Mouse (Mus musculus): Measurements from ENCODE around the gene Auts2.
"Not testable (repeated sequence)": the region's sequence is repeated elsewhere in the genome, so short reads cannot be mapped to it uniquely, and the experiment has no call there.

Gene Auts2

GRCm38 (mm10) chr5:132543118-132544071, at the start of gene Auts2:
Gene Auts2 (minus strand): TSS chr5:132543344.
- no peak for DNase-seq (ENCODE audit: low read depth, low spot score)

- no peak for DNase-seq (ENCODE audit: low read depth, low spot score)
Observed at GRCm38 (mm10) chr5:132591721-132592695, 48.9 kb upstream of the Auts2 start.

GRCm38 (mm10) chr5:132579774-132580173, 36.6 kb upstream of the Auts2 start:
- DNase-seq (ENCODE audit: low read depth, low spot score), result no peak

GRCm38 (mm10) chr5:132560771-132561170, 17.6 kb upstream of the Auts2 start:
- DNase-seq (ENCODE audit: low read depth, low spot score), result not testable (repeated sequence)

GRCm38 (mm10) chr5:132545761-132546160, 2.6 kb upstream of the Auts2 start:
- DNase-seq (ENCODE audit: low read depth, low spot score), result no peak

GRCm38 (mm10) chr5:132544176-132544995, 1.2 kb upstream of the Auts2 start:
- DNase-seq (ENCODE audit: low read depth, low spot score), result no peak

- DNase-seq (ENCODE audit: low read depth, low spot score), result no peak
Observed at GRCm38 (mm10) chr5:132542381-132543020, 643 bp downstream of the Auts2 start.

- no peak for DNase-seq (ENCODE audit: low read depth, low spot score)
Observed at GRCm38 (mm10) chr5:132541951-132542350, 1.2 kb downstream of the Auts2 start.

- DNase-seq (ENCODE audit: low read depth, low spot score), result no peak
Observed at GRCm38 (mm10) chr5:132541371-132541931, 1.7 kb downstream of the Auts2 start.

- DNase-seq (ENCODE audit: low read depth, low spot score), result no peak
Observed at GRCm38 (mm10) chr5:132540841-132541311, 2.3 kb downstream of the Auts2 start.

- no peak for DNase-seq (ENCODE audit: low read depth, low spot score)
Observed at GRCm38 (mm10) chr5:132537475-132537874, 5.7 kb downstream of the Auts2 start.

- no peak for DNase-seq (ENCODE audit: low read depth, low spot score)
Observed at GRCm38 (mm10) chr5:132526395-132526794, 16.7 kb downstream of the Auts2 start.

- DNase-seq (ENCODE audit: low read depth, low spot score), result no peak
Observed at GRCm38 (mm10) chr5:132521358-132521873, 21.7 kb downstream of the Auts2 start.

- no peak for DNase-seq (ENCODE audit: low read depth, low spot score)
Observed at GRCm38 (mm10) chr5:132517879-132518278, 25.3 kb downstream of the Auts2 start.

- no peak for DNase-seq (ENCODE audit: low read depth, low spot score)
Observed at GRCm38 (mm10) chr5:132514521-132514920, 28.6 kb downstream of the Auts2 start.

- DNase-seq (ENCODE audit: low read depth, low spot score), result no peak
Observed at GRCm38 (mm10) chr5:132513206-132513605, 29.9 kb downstream of the Auts2 start.

GRCm38 (mm10) chr5:132509464-132509885, 33.7 kb downstream of the Auts2 start:
- DNase-seq (ENCODE audit: low read depth, low spot score), result no peak

- DNase-seq (ENCODE audit: low read depth, low spot score), result no peak
Observed at GRCm38 (mm10) chr5:132504893-132505292, 38.3 kb downstream of the Auts2 start.

GRCm38 (mm10) chr5:132503431-132503830, 39.7 kb downstream of the Auts2 start:
- no peak for DNase-seq (ENCODE audit: low read depth, low spot score)

GRCm38 (mm10) chr5:132502036-132502435, 41.1 kb downstream of the Auts2 start:
- no peak for DNase-seq (ENCODE audit: low read depth, low spot score)

Data from c-Kit-negative CD71-positive TER-119-positive erythroid progenitor cells, embryonic 14.5 days (primary cell).